Mouse (Mus musculus): ENCODE data around the gene Slc7a6os.

DNA sequence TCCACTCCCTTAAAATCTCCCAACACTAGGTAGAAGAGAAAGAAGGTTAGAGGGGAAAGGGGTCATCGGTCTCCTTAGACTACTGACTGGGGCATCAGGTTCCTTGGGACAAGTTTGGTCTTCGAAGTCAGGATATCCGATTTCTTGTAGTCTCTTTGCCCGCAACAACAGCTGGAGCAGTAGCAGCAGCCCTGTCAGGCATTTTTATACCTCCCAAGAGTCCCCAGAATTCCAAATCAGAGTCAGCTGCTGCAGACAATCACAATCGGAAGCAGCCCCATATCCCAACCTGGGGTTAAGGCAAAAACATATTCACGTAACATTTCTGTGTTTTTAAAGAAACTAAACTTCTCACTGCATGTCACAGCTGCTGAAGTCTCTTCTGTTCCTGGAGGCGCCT is 20.8 kb upstream of the Slc7a6os start:
- TF ChIP-seq POLR2AphosphoS5 (IDR thresholded peaks at IDR 0.05; ENCODE audit: insufficient replicate concordance, low read depth, low read length) = no peak
- no peak for TF ChIP-seq CTCF (IDR thresholded peaks at IDR 0.05; ENCODE audit: low read depth, low read length)
- no peak for TF ChIP-seq GATA1 (IDR thresholded peaks at IDR 0.05; ENCODE audit: borderline replicate concordance, low read length)
